Mouse (Mus musculus): Measurements from ENCODE around the gene Sept8.

DNA sequence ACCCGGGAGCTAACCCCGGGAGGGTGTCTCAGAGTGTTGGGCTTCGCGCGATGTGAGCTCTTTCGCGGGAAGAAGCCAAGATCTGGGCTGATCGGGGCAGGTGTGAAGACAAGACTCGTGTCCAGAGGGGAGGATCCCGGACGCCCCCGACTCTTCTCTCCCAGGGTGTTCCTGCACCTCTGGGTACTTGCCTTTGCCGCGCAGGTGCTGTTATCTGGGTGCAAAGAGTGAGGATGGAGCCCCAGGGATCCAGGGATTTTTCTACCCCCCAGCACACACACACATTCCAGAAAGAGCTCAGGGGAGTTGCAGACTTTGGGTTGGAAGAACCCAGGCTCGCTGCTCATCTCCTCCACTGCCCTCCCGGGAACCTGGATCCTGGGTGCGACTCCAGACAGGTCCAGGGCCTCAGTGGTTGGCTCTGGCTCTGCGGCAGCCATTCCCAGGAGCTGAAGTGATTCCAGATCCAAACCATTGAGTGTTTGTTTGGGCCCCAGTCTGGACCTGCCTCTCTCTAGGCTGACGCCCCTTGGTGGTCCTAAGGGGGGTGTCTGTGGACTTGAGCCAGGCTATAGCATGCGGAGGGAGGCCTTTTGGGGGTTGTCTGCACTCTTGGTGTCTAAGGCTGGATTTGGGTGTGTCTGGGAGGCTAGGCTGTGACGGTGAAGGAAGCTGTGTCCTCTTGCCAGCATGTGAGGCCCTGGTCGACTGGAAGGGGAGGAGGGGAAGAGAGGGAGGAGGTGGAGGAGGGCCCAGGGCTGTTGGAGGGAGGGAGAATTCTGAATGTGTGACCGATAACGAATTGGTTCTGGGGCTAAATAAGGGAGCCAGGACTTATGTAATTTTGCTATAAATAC lies 1.3 kb downstream of the Sept8 start:
- TF ChIP-seq POLR2A (IDR thresholded peaks at IDR 0.05; ENCODE audit: low read depth, low read length) (no peak), CTCF (IDR thresholded peaks at IDR 0.05; ENCODE audit: extremely low read depth, insufficient read depth, insufficient read length, insufficient replicate concordance) (no peak)

Measured in spleen, adult 2 months (tissue).